Mouse (Mus musculus) small intestine, adult 2 months (tissue): ENCODE data around the gene Ppp1r14d.

Source experiments
- CTCF ChIP-seq: fragments of 200-500 bp; IDR thresholded peaks from 2 replicates; pipeline ENCODE4 v1.5.1; 2012; ENCODE audit warnings: low read depth, mild to moderate bottlenecking, control low read depth, inconsistent platforms, low read length, moderate library complexity, mixed read lengths; ENCODE audit not compliant: insufficient replicate concordance, insufficient read length; ENCODE audit errors: extremely low read depth
- POLR2A ChIP-seq: fragments of 200-500 bp; IDR thresholded peaks from 2 replicates; pipeline ENCODE4 v1.6.1; 2012; ENCODE audit warnings: low read depth, mild to moderate bottlenecking, control low read depth, inconsistent platforms, low read length, moderate library complexity

GRCm38 (mm10) chr2:119207961-119208343 lies 21.8 kb downstream of the Ppp1r14d start:
- TF ChIP-seq CTCF (no peak), POLR2A (no peak)
